Mouse (Mus musculus) testis, postnatal 14 days (tissue): ENCODE results near the gene Rab29.
"Not testable (repeated sequence)": the region's sequence is repeated elsewhere in the genome, so short reads cannot be mapped to it uniquely, and the experiment has no call there.

Source experiments
- DNase-seq: peaks from one replicate; pipeline ENCODE4 v3.0.0; 2021; ENCODE audit warnings: low spot score

Rab29 gene

GRCm38 (mm10) chr1:131867093-131867945, at the start of gene Rab29:
TSS of gene Rab29 (plus strand) at chr1:131867224.
- DNase-seq: peak; percentile 91

- DNase-seq: not testable (repeated sequence)
These were observed 46.7 kb upstream of the Rab29 start for GRCm38 (mm10) chr1:131820353-131820752.

GRCm38 (mm10) chr1:131820887-131821328, 46.1 kb upstream of the Rab29 start:
- no peak for DNase-seq

- peak; percentile 24 for DNase-seq
These were observed 44.7 kb upstream of the Rab29 start for GRCm38 (mm10) chr1:131822292-131822691.

GRCm38 (mm10) chr1:131822856-131823492, 44.0 kb upstream of the Rab29 start:
- no peak for DNase-seq

- DNase-seq: no peak
These were observed 43.5 kb upstream of the Rab29 start for GRCm38 (mm10) chr1:131823563-131823962.

- no peak for DNase-seq
These were observed 42.4 kb upstream of the Rab29 start for GRCm38 (mm10) chr1:131824528-131825181.

- DNase-seq: no peak
These were observed 39.7 kb upstream of the Rab29 start, which contains the start of gene Slc41a1 for GRCm38 (mm10) chr1:131827207-131827786. TSS of gene Slc41a1 (plus strand) at chr1:131827493.

- DNase-seq: peak; percentile 89
These were observed 39.2 kb upstream of the Rab29 start for GRCm38 (mm10) chr1:131827787-131828258.

GRCm38 (mm10) chr1:131828297-131829126, 38.5 kb upstream of the Rab29 start:
- peak; percentile 46 for DNase-seq

- DNase-seq: no peak
These were observed 37.7 kb upstream of the Rab29 start for GRCm38 (mm10) chr1:131829279-131829678.

GRCm38 (mm10) chr1:131830561-131830960, 36.5 kb upstream of the Rab29 start:
- DNase-seq: no peak

- no peak for DNase-seq
These were observed 35.9 kb upstream of the Rab29 start for GRCm38 (mm10) chr1:131830971-131831641.

GRCm38 (mm10) chr1:131837035-131837434, 30.0 kb upstream of the Rab29 start:
- no peak for DNase-seq

GRCm38 (mm10) chr1:131838542-131838941, 28.5 kb upstream of the Rab29 start:
- peak; percentile 23 for DNase-seq

- DNase-seq: no peak
These were observed 27.7 kb upstream of the Rab29 start for GRCm38 (mm10) chr1:131839279-131839678.

GRCm38 (mm10) chr1:131842221-131842620, 24.8 kb upstream of the Rab29 start:
- no peak for DNase-seq

- no peak for DNase-seq
These were observed 23.3 kb upstream of the Rab29 start for GRCm38 (mm10) chr1:131843758-131844157.

GRCm38 (mm10) chr1:131844883-131845282, 22.1 kb upstream of the Rab29 start:
- no peak for DNase-seq

GRCm38 (mm10) chr1:131846255-131846654, 20.8 kb upstream of the Rab29 start:
- no peak for DNase-seq

GRCm38 (mm10) chr1:131861811-131862210, 5.2 kb upstream of the Rab29 start:
- DNase-seq: no peak
